Mouse (Mus musculus) frontal cortex, postnatal 36 days (tissue): ENCODE data around the gene Glo1.
"Not testable (repeated sequence)": the region's sequence is repeated elsewhere in the genome, so short reads cannot be mapped to it uniquely, and the experiment has no call there.

Source experiments
- DNase-seq, 2 experiments: peaks; one replicate each; pipeline ENCODE4 v3.0.0; 2022; ENCODE audit warnings: low spot score in 2 of 2

Glo1 gene

GRCm38 (mm10) chr17:30626719-30627118, at the start of gene Glo1:
Gene Glo1 (minus strand): TSS chr17:30626871.
- not testable (repeated sequence) for DNase-seq

GRCm38 (mm10) chr17:30675021-30675740, 48.5 kb upstream of the Glo1 start:
- DNase-seq: peak in 1 of 2 experiments; percentile 13

GRCm38 (mm10) chr17:30673023-30673422, 46.4 kb upstream of the Glo1 start:
- DNase-seq: no peak

- DNase-seq: no peak
Observed at GRCm38 (mm10) chr17:30672556-30672955, 45.9 kb upstream of the Glo1 start.

- DNase-seq: no peak
Observed at GRCm38 (mm10) chr17:30664856-30665255, 38.2 kb upstream of the Glo1 start.

GRCm38 (mm10) chr17:30663170-30663569, 36.5 kb upstream of the Glo1 start:
- DNase-seq: no peak

GRCm38 (mm10) chr17:30662131-30662530, 35.5 kb upstream of the Glo1 start:
- no peak for DNase-seq

- peak; percentile 82 for DNase-seq
Observed at GRCm38 (mm10) chr17:30658152-30658544, 31.5 kb upstream of the Glo1 start.

GRCm38 (mm10) chr17:30657530-30658151, 31.0 kb upstream of the Glo1 start:
- no peak for DNase-seq

GRCm38 (mm10) chr17:30653010-30653409, 26.3 kb upstream of the Glo1 start:
- no peak for DNase-seq

- DNase-seq: no peak
Observed at GRCm38 (mm10) chr17:30648770-30649169, 22.1 kb upstream of the Glo1 start.

GRCm38 (mm10) chr17:30640896-30641295, 14.2 kb upstream of the Glo1 start:
- no peak for DNase-seq

GRCm38 (mm10) chr17:30638996-30639395, 12.3 kb upstream of the Glo1 start:
- no peak for DNase-seq

- no peak for DNase-seq
Observed at GRCm38 (mm10) chr17:30637714-30638113, 11.0 kb upstream of the Glo1 start.

- no peak for DNase-seq
Observed at GRCm38 (mm10) chr17:30635367-30635766, 8.7 kb upstream of the Glo1 start.

GRCm38 (mm10) chr17:30624132-30624531, 2.5 kb downstream of the Glo1 start, which contains the start of gene Dnah8:
Gene Dnah8 (plus strand): TSS chr17:30624354.
- not testable (repeated sequence) for DNase-seq

- no peak for DNase-seq
Observed at GRCm38 (mm10) chr17:30623200-30623599, 3.5 kb downstream of the Glo1 start.

- DNase-seq: no peak
Observed at GRCm38 (mm10) chr17:30621450-30621849, 5.2 kb downstream of the Glo1 start.

- DNase-seq: no peak
Observed at GRCm38 (mm10) chr17:30620548-30620947, 6.1 kb downstream of the Glo1 start.

GRCm38 (mm10) chr17:30619153-30619552, 7.5 kb downstream of the Glo1 start:
- DNase-seq: no peak

GRCm38 (mm10) chr17:30618136-30618891, 8.4 kb downstream of the Glo1 start:
- no peak for DNase-seq

- no peak for DNase-seq
Observed at GRCm38 (mm10) chr17:30616203-30616602, 10.5 kb downstream of the Glo1 start.

GRCm38 (mm10) chr17:30613350-30613749, 13.3 kb downstream of the Glo1 start:
- no peak for DNase-seq
